ENCODE assay signal across 8 mouse cellular contexts in genomic region chr5:121981650-121982131, GRCm38 (mm10).
A peak's percentile ranks its signal among the peaks of the same experiment; 100 is the strongest.
DNase-seq lines count a peak whose midpoint lies in the region; ATAC-seq lines count a peak whose summit lies in the region.

No protein-coding gene starts in this region.

- peak; percentile 76 for ATAC-seq in hindbrain, embryonic 12.5 days (ENCODE audit: low FRiP score)

- peaks cover 16% of the 10 kb centered on the region for H3K4me1 ChIP-seq in hindbrain, embryonic 12.5 days

- peak; percentile 39 to 52 for DNase-seq in adrenal gland, postnatal 36 days
- no peak for DNase-seq in adrenal gland, adult 8-10 months
- peak; percentile 57 for DNase-seq in MN1 (ENCODE audit: low spot score)
- DNase-seq in mesoderm, embryonic 11.5 days (ENCODE audit: low read depth, low spot score) = peak; percentile 86
- DNase-seq in thymus, postnatal 4 days = no peak
- DNase-seq in layer of hippocampus, adult 9-10 months (ENCODE audit: low spot score) = no peak
- DNase-seq in heart, postnatal 14 days = no peak

- peaks cover 4% of the 10 kb centered on the region; the same call in 1 of the 2 replicates for H3K27me3 ChIP-seq in hindbrain, embryonic 12.5 days

- intact Hi-C loops in heart, postnatal 14 days (cut with DNase I) = no loop called here

- no peak overlapping the region for H3K4me3 ChIP-seq in hindbrain, embryonic 12.5 days

- H3K27ac ChIP-seq in hindbrain, embryonic 12.5 days = peak overlapping the region; percentile 91

- H3K9me3 ChIP-seq in hindbrain, embryonic 12.5 days (replicated peaks) = no peaks in the 10 kb centered on the region

- H3K36me3 ChIP-seq in hindbrain, embryonic 12.5 days = no peaks in the 10 kb centered on the region

- H3K4me2 ChIP-seq in hindbrain, embryonic 12.5 days (replicated peaks) = peak overlapping the region; percentile 23

- H3K9ac ChIP-seq in hindbrain, embryonic 12.5 days = peak overlapping the region; percentile 36

- WGBS in hindbrain, embryonic 12.5 days = 11% methylated on average over 16 of the region's 16 CpGs

Comparison
In these comparisons a context has a peak if more than half of its experiments do, and no peak if none do; other contexts are left out.
1. DNase-seq: peak in adrenal gland, postnatal 36 days (2 of 2), MN1 (single experiment) and mesoderm, embryonic 11.5 days (single experiment); none in adrenal gland, adult 8-10 months (single experiment), thymus, postnatal 4 days (single experiment), layer of hippocampus, adult 9-10 months (single experiment) and heart, postnatal 14 days (0 of 2).